Mouse (Mus musculus): Measurements from ENCODE around the gene Celf1.

- TF ChIP-seq ELF1 (IDR thresholded peaks at IDR 0.05; ENCODE audit: low read depth, low read length) (no peak), POLR2A (IDR thresholded peaks at IDR 0.05; ENCODE audit: control insufficient read depth in 1 of 2, insufficient read depth in 1 of 2, low read depth in 1 of 2, low read length in 2 of 2, poor library complexity in 1 of 2) (no peak), CTCF (IDR thresholded peaks at IDR 0.05 in 2 of 3, conservative IDR thresholded peaks at IDR 0.05 in 1 of 3; ENCODE audit: control insufficient read depth in 1 of 3, insufficient read depth in 1 of 3, low read depth in 2 of 3, low read length in 3 of 3, poor library complexity in 1 of 3, severe bottlenecking in 1 of 3) (no peak), TCF12 (IDR thresholded peaks at IDR 0.05; ENCODE audit: low read depth, low read length) (no peak), EP300 (IDR thresholded peaks at IDR 0.05; ENCODE audit: low read depth in 1 of 2, low read length in 2 of 2) (no peak), TBP (IDR thresholded peaks at IDR 0.05; ENCODE audit: low read depth, low read length) (no peak), MAX (IDR thresholded peaks at IDR 0.05; ENCODE audit: low read length) (no peak)
Measured at GRCm38 (mm10) chr2:90928566-90928965, 11.6 kb upstream of the Celf1 start.

Measured in MEL (cell line).